Mouse (Mus musculus) testis, postnatal 10 days (tissue): ENCODE data around the gene Mfsd12.
A peak's percentile ranks its signal among the peaks of the same experiment; 100 is the strongest.

Experiments
- DNase-seq: peaks from one replicate; pipeline ENCODE4 v3.0.0; 2021; ENCODE audit warnings: low spot score

Gene Mfsd12

DNA sequence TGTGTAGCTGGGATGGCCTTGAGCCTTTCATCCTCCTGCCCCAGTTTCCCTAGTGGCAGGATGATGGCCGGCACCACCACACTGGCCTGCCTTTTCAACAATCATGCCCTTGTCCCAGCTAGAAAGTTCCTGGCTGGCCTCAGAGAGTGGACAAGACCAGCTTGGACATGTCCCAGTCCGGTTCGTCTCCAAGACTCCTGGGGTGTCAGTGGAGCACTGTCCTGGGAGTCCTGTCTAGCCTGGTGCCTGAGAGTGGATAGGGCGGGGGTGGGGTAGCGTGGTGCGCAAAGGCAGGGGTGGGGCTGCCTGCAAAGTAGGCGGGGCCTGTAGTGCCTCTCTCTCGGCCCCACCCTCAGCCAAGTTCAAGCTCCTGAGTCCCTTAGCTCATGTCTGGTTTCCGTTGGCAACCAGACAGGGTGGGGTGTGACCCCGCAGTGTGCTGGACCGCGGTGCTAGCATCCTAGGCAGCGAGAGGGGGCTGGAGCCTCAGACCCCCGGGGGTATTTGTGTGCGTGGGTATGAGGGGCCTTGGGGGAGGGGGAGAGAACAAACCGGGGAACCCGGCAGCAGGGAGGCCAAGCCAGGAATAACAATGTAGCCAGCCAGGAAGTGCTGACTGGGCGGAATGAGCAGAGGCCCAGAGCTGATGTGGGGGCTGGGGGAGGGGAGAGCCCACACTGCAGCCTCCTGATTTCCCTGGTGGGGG, 44.4 kb downstream of the Mfsd12 start:
- DNase-seq = peak; percentile 86

- DNase-seq = no peak
These were observed 45.0 kb downstream of the Mfsd12 start for GRCm38 (mm10) chr10:81402227-81402765.

- DNase-seq = no peak
These were observed 46.2 kb downstream of the Mfsd12 start for GRCm38 (mm10) chr10:81403511-81403910.

- DNase-seq = peak; percentile 81
These were observed 46.8 kb downstream of the Mfsd12 start for GRCm38 (mm10) chr10:81404082-81404481.

DNA sequence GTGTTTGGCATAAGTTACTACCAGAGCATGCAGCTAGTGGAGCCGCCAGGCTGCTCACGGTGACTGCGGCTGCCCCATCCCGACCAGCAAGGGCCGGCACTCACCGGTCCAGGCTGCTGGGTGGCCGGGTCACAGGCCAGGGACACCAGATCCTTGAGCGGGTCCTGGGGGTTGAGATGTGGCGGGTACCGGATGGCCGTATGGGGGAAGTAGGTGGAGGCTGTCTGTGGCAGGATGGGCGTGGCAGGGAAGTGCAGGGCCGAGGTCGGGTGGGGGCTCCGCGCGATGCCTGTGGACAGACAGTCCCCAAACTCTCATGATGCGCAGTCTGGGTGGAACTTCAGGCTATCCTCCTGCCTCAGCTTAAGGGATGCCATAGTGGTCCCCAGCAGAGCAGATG, 47.4 kb downstream of the Mfsd12 start:
- no peak for DNase-seq

DNA sequence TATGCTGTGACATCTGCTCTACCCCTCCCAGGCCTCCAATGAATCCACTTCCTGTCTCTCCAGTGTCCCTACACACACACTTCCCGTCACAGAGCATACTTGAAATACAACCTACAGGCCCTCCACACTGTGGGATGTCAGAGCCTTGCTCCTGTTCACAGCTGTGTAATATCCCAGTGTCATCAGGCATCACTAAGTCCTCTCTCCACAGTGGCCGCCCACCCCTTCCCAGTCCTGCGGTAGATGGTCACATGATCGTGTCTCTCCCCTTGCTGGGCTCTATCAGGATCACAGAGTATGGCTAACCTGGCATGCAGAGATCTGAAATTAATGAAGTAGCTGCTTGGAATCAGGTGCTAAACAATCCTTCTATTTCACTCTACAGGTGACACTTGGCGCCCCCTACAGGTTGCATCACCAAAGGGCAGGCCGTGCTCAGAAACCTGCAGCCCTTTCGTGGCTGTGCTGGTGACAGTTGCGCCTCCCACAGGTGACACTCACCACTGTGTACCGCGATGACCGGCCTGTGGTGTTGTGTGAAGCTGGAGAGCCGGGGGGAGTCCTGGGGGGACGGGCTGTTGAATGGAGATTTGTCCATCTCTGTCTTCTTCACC, 48.4 kb downstream of the Mfsd12 start:
- DNase-seq = peak; percentile 84

- DNase-seq = no peak
These were observed 49.5 kb downstream of the Mfsd12 start for GRCm38 (mm10) chr10:81406504-81407440.

DNA sequence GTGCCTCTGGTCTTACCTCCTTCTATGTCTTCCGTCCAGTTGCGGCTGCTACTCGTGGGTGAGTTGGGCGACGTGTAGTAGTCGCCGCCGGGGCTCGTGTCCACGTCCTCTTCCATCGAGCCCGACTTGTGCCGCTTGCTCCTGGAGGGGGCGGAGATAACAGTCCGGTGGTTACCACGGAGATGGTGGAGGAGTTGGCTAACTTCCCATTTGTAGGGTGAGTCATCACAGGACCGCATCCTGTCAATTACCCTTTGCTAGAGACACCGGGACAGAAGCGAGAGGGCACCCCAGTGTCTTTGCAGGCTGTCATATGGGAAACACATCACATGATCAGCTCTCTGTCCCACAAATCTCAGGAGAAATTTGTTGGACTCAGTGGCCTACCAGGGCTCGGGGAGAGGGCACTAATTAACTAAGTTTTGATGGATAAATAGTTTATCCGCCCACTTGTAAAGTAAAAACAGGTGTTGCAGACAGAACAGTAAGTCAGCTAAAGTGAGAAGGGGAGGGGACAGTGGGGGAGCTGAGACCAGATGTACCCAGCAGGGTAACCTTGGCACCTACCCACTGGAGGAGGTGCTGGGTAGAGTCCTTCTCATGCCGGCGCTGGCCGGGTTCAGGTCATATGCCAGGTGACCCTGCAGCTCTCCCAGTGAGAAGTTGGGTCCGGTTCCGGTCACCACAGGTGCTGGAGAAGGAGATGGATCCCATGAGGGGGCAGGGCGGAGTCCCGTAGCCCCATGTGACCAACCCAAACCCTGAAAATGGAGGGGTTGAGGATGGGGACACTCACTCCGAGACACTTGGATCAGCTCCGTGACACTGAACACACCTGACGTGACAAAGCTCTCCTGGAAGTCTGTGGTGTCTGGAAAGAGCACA, 50.5 kb downstream of the Mfsd12 start:
- peak; percentile 71 for DNase-seq

DNA sequence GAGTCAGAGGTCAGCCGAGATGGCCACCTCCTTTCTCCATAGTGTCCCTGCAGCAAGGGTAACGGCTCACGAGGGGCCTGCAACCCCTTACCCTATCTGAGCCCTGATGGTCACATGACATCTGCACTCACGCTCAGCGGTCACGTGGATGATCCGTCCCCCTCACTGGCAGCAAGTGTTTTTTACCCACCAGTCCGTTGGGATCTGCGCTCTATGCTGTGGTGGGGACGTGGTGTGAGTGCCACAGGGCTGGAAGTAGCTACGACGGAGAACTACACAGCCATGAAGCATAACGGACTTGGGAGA, 51.1 kb downstream of the Mfsd12 start:
- no peak for DNase-seq

- peak; percentile 91 for DNase-seq
These were observed 51.6 kb downstream of the Mfsd12 start for GRCm38 (mm10) chr10:81408871-81409291.

- peak; percentile 58 for DNase-seq
These were observed 52.0 kb downstream of the Mfsd12 start for GRCm38 (mm10) chr10:81409330-81409729.

- no peak for DNase-seq
These were observed 53.1 kb downstream of the Mfsd12 start for GRCm38 (mm10) chr10:81410350-81410749.

GRCm38 (mm10) chr10:81410981-81411380, 53.7 kb downstream of the Mfsd12 start:
- DNase-seq = peak; percentile 73

GRCm38 (mm10) chr10:81411471-81412400, 54.4 kb downstream of the Mfsd12 start:
- peak; percentile 89 for DNase-seq

DNA sequence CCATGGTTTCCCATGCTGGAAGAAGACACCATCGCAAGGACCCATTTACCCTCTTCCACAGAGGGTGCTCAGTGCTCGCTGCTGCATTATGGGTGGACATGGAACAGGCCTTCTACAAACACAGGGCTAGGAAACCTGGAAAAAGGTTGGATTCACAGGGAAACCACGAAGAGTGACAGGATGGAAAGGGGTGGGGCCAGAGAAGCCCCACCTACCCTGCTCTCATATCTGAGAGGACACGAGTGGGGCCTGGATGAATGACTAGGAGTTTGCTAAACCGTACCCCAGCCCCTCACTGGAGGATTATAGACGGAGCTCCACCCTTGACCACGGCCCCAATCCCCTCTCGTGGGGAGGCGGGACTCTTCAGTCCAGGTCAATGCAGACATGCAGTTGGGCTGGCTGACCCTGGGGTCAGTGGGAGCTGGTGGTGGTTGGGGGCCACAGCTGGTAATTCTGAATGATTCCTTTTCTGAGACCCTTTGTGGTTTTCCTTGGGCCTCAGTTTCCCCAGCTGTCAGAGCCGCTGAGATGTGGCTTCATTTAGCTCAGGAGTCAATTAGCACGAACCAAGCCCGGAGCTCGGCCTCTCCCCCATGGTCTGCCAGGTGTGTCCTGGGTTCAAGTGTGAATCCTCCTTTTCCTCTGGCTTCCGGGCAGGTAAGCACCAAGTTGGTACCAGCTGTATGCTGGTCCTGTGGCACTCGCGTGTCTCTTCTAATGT, 55.5 kb downstream of the Mfsd12 start:
- no peak for DNase-seq

DNA sequence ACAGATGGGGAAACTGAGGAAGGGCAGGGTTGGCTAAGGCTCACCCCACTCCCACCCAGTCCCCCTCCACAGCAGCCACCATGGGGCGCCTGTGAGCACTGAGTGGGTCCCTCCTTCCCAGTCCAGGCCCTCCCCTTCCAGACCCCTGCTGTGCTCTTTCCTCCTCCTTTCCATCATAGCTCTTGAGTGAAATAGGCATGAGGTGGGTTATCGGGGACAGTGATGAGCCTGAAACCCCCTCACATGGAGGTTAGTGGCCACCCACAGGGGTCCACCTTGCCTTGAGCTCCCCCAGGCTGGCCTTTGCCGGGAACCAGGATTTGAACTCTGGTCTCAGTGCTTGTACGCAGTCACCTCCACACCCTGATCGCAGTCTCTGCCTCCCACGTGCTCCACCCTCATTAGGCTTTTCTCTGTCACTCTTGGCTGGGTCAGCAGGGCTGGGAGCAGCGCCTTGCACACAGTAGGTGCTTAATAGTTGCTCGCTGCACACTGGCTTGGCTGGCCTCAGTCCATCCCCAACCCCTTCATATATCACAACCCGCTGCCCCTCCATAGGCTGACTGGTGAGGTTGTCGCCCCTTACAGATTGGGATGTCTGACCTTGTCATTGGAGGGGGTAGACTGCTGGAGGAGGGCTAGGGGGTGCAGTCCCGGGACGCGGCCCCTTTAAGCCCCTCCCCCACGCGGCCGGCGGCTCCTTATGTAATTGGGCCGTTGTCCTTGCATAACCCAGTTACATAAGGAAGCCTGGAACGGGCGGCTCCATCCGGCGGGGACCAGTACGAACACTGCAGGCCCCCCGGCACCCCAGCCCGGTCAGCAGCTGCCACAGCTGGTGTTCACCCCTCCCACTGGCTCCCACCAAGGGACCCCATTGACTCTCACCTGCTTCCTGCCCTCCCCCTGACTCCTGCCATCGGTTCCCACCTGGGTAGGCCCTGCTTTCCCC, 56.3 kb downstream of the Mfsd12 start:
- peak; percentile 93 for DNase-seq

- peak; percentile 76 for DNase-seq
These were observed 57.4 kb downstream of the Mfsd12 start for GRCm38 (mm10) chr10:81414682-81415081.

- DNase-seq = no peak
These were observed 57.9 kb downstream of the Mfsd12 start for GRCm38 (mm10) chr10:81415146-81415545.
